Mouse (Mus musculus) forebrain, embryonic 10.5 days (tissue): ENCODE data around the gene Zbtb16. TPM values are rescaled to one million over a fixed set of nuclear protein-coding genes. Genes with fewer than 3 reads are reported as not detected.

Experiments used
- DNase-seq: peaks from one replicate; pipeline ENCODE4 v3.0.0-alpha.2; 2017; ENCODE audit warnings: low spot score; ENCODE audit errors: extremely low spot score
- H3K27ac ChIP-seq: fragments of 300-500 bp; sonication (generic); 2 replicates; pipeline ENCODE4 v1.5.1; 2016; ENCODE audit warnings: mild to moderate bottlenecking
- H3K27me3 ChIP-seq: fragments of 300-500 bp; sonication (generic); 2 replicates; pipeline ENCODE4 v1.6.1; 2016; ENCODE audit warnings: mild to moderate bottlenecking; ENCODE audit not compliant: poor library complexity, severe bottlenecking
- H3K36me3 ChIP-seq: fragments of 300-500 bp; sonication (generic); replicated peaks from 2 replicates; pipeline ENCODE4 v1.6.1; 2016; ENCODE audit warnings: mild to moderate bottlenecking, moderate library complexity
- H3K4me1 ChIP-seq: fragments of 300-500 bp; sonication (generic); 2 replicates; pipeline ENCODE4 v1.6.1; 2016
- H3K4me3 ChIP-seq: fragments of 300-500 bp; sonication (generic); 2 replicates; pipeline ENCODE4 v1.5.1; 2016; ENCODE audit warnings: mild to moderate bottlenecking, moderate library complexity
- H3K9me3 ChIP-seq: fragments of 300-500 bp; sonication (generic); 2 replicates; pipeline ENCODE4 v1.6.1; 2016; ENCODE audit warnings: mild to moderate bottlenecking, moderate library complexity
- WGBS: fragments of 180-500 bp; shearing (Covaris S2); methylation state at CpG from one replicate; pipeline ENCODE4 v1.1.7; 2016; 5-methylcytosine and 5-hydroxymethylcytosine counted together
- polyA plus RNA-seq: library from polyadenylated mRNA; unstranded; fragments of >200 nt; fragmentation: Nextera tagmentation; extraction: Ambion mirVana; gene quantifications from 2 replicates; pipeline ENCODE4 v1.2.1, GENCODE M21; 2016

Gene Zbtb16
- polyA plus RNA-seq, 1 experiment from 2014 or later, result 27.0 TPM

- DNase-seq, result peak; percentile 44
- Histone ChIP-seq H3K9me3 (no peaks in the 10 kb centered on the region), H3K27ac (peak overlapping the region; percentile 75), H3K4me1 (peaks cover 94% of the 10 kb centered on the region), H3K4me3 (peak overlapping the region; percentile 34), H3K27me3 (peaks cover 8% of the 10 kb centered on the region; the same call in 1 of the 2 replicates), H3K36me3 (peaks cover 41% of the 10 kb centered on the region)
- 10% methylated on average over 7 of the region's 7 CpGs for WGBS
These were observed 12.7 kb downstream of the Zbtb16 start for GRCm38 (mm10) chr9:48823319-48823705.

GRCm38 (mm10) chr9:48822586-48823318, 13.3 kb downstream of the Zbtb16 start:
- 15% methylated on average over 18 of the region's 18 CpGs for WGBS
- peak overlapping the region; percentile 75 for H3K27ac ChIP-seq
- peaks cover 40% of the 10 kb centered on the region for H3K36me3 ChIP-seq
- H3K4me3 ChIP-seq, result peak overlapping the region; percentile 34
- peaks cover 8% of the 10 kb centered on the region; the same call in 1 of the 2 replicates for H3K27me3 ChIP-seq
- no peaks in the 10 kb centered on the region for H3K9me3 ChIP-seq
- DNase-seq, result peak; percentile 75
- H3K4me1 ChIP-seq, result peaks cover 92% of the 10 kb centered on the region

GRCm38 (mm10) chr9:48821916-48822585, 14.0 kb downstream of the Zbtb16 start:
- Histone ChIP-seq H3K36me3 (peaks cover 40% of the 10 kb centered on the region), H3K27ac (peak overlapping the region; percentile 75), H3K9me3 (no peaks in the 10 kb centered on the region), H3K4me1 (peaks cover 94% of the 10 kb centered on the region), H3K27me3 (peaks cover 8% of the 10 kb centered on the region; the same call in 1 of the 2 replicates), H3K4me3 (peak overlapping the region; percentile 34)
- DNase-seq, result no peak
- 58% methylated on average over 15 of the region's 15 CpGs for WGBS

GRCm38 (mm10) chr9:48821431-48821830, 14.6 kb downstream of the Zbtb16 start:
- WGBS, result 77% methylated on average over 9 of the region's 9 CpGs
- H3K27ac ChIP-seq, result peak overlapping the region; percentile 58
- H3K9me3 ChIP-seq, result no peaks in the 10 kb centered on the region
- H3K4me1 ChIP-seq, result peaks cover 92% of the 10 kb centered on the region
- peaks cover 8% of the 10 kb centered on the region; the same call in 1 of the 2 replicates for H3K27me3 ChIP-seq
- no peak for DNase-seq
- no peak overlapping the region for H3K4me3 ChIP-seq
- H3K36me3 ChIP-seq, result peaks cover 35% of the 10 kb centered on the region

- Histone ChIP-seq H3K4me3 (no peak overlapping the region), H3K36me3 (peaks cover 30% of the 10 kb centered on the region), H3K4me1 (peaks cover 87% of the 10 kb centered on the region), H3K27me3 (peaks cover 8% of the 10 kb centered on the region; the same call in 1 of the 2 replicates), H3K27ac (peak overlapping the region; percentile 58), H3K9me3 (no peaks in the 10 kb centered on the region)
- no peak for DNase-seq
- WGBS, result 28% methylated on average over 3 of the region's 3 CpGs
These were observed 15.2 kb downstream of the Zbtb16 start for GRCm38 (mm10) chr9:48820791-48821190.

- 90% methylated on average over 10 of the region's 10 CpGs for WGBS
- no peak overlapping the region for H3K4me3 ChIP-seq
- no peak overlapping the region for H3K27ac ChIP-seq
- H3K4me1 ChIP-seq, result peaks cover 82% of the 10 kb centered on the region
- H3K9me3 ChIP-seq, result no peaks in the 10 kb centered on the region
- DNase-seq, result no peak
- H3K27me3 ChIP-seq, result peaks cover 5% of the 10 kb centered on the region; the same call in 1 of the 2 replicates
- peaks cover 27% of the 10 kb centered on the region for H3K36me3 ChIP-seq
These were observed 16.3 kb downstream of the Zbtb16 start for GRCm38 (mm10) chr9:48819695-48820094.

- H3K27me3 ChIP-seq, result peaks cover 5% of the 10 kb centered on the region; the same call in 1 of the 2 replicates
- H3K4me1 ChIP-seq, result peaks cover 82% of the 10 kb centered on the region
- H3K27ac ChIP-seq, result no peak overlapping the region
- DNase-seq, result no peak
- no peak overlapping the region for H3K4me3 ChIP-seq
- H3K9me3 ChIP-seq, result no peaks in the 10 kb centered on the region
- peaks cover 27% of the 10 kb centered on the region for H3K36me3 ChIP-seq
- 81% methylated on average over 3 of the region's 3 CpGs for WGBS
These were observed 16.9 kb downstream of the Zbtb16 start for GRCm38 (mm10) chr9:48819137-48819536.

GRCm38 (mm10) chr9:48817907-48818306, 18.1 kb downstream of the Zbtb16 start:
- DNase-seq, result no peak
- H3K9me3 ChIP-seq, result no peaks in the 10 kb centered on the region
- 0 out of 2 replicates have a peak overlapping the region, but pooled peaks have one; percentile 9 for H3K27ac ChIP-seq
- H3K36me3 ChIP-seq, result peaks cover 29% of the 10 kb centered on the region
- peaks cover 71% of the 10 kb centered on the region for H3K4me1 ChIP-seq
- no peak overlapping the region for H3K4me3 ChIP-seq
- WGBS, result 89% methylated on average over 4 of the region's 4 CpGs
- H3K27me3 ChIP-seq, result peaks cover 5% of the 10 kb centered on the region; the same call in 1 of the 2 replicates

- DNase-seq, result no peak
- WGBS, result 89% methylated on average over 7 of the region's 7 CpGs
- H3K4me1 ChIP-seq, result peaks cover 66% of the 10 kb centered on the region
- 0 out of 2 replicates have a peak overlapping the region, but pooled peaks have one; percentile 31 for H3K27ac ChIP-seq
- no peak overlapping the region for H3K4me3 ChIP-seq
- peaks cover 30% of the 10 kb centered on the region for H3K36me3 ChIP-seq
- H3K9me3 ChIP-seq, result no peaks in the 10 kb centered on the region
- H3K27me3 ChIP-seq, result peaks cover 5% of the 10 kb centered on the region; the same call in 1 of the 2 replicates
These were observed 18.6 kb downstream of the Zbtb16 start for GRCm38 (mm10) chr9:48817399-48817793.

- Histone ChIP-seq H3K4me3 (no peak overlapping the region), H3K9me3 (no peaks in the 10 kb centered on the region), H3K4me1 (peaks cover 61% of the 10 kb centered on the region), H3K36me3 (peaks cover 35% of the 10 kb centered on the region), H3K27me3 (peaks cover 5% of the 10 kb centered on the region; the same call in 1 of the 2 replicates), H3K27ac (0 out of 2 replicates have a peak overlapping the region, but pooled peaks have one; percentile 31)
- 61% methylated on average over 10 of the region's 10 CpGs for WGBS
- no peak for DNase-seq
These were observed 19.2 kb downstream of the Zbtb16 start for GRCm38 (mm10) chr9:48816678-48817398.

- no peak overlapping the region for H3K27ac ChIP-seq
- no peaks in the 10 kb centered on the region for H3K9me3 ChIP-seq
- H3K4me1 ChIP-seq, result peaks cover 54% of the 10 kb centered on the region
- peaks cover 35% of the 10 kb centered on the region for H3K36me3 ChIP-seq
- no peak for DNase-seq
- WGBS, result 96% methylated on average over 9 of the region's 9 CpGs
- H3K27me3 ChIP-seq, result peaks cover 5% of the 10 kb centered on the region; the same call in 1 of the 2 replicates
- no peak overlapping the region for H3K4me3 ChIP-seq
These were observed 19.9 kb downstream of the Zbtb16 start for GRCm38 (mm10) chr9:48816157-48816556.

GRCm38 (mm10) chr9:48814881-48815495, 21.0 kb downstream of the Zbtb16 start:
- peaks cover 34% of the 10 kb centered on the region for H3K36me3 ChIP-seq
- peak overlapping the region; percentile 54; the same call in 1 of the 2 replicates for H3K27ac ChIP-seq
- H3K27me3 ChIP-seq, result peaks cover 5% of the 10 kb centered on the region; the same call in 1 of the 2 replicates
- no peak for DNase-seq
- H3K4me3 ChIP-seq, result no peak overlapping the region
- H3K4me1 ChIP-seq, result peaks cover 42% of the 10 kb centered on the region
- WGBS, result 89% methylated on average over 12 of the region's 12 CpGs
- no peaks in the 10 kb centered on the region for H3K9me3 ChIP-seq
